Mouse (Mus musculus): ENCODE measurements around the gene Gm15130.

Gm15130 gene

GRCm38 (mm10) chr2:111152836-111153235, at the start of gene Gm15130:
Gene Gm15130, minus strand, starts transcription at chr2:111152936.
- no peak for DNase-seq

DNA sequence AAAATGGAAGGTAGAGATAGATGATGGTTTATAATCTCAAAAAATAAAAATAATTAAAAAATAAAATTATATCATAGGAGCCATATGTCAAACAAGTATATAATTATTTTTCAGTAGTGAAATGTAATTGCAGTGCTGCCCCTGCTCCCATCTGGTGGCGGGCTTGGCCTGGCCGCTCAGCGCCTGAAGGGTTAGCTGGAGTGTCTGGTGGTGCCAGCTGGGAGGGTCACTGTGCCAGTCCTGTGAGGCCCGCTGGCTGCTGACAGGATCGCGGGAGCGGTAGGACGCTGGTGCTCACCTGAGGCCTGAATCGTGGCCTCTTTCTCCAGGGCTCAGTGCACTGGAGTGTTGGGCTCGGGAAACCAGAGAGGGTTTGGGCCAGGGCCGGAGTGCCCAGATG, 29.3 kb upstream of the Gm15130 start:
- DNase-seq, result no peak

GRCm38 (mm10) chr2:111135739-111136138, 17.0 kb downstream of the Gm15130 start:
- no peak for DNase-seq

- DNase-seq, result no peak
Observed at GRCm38 (mm10) chr2:111105882-111106281, 46.9 kb downstream of the Gm15130 start, which contains the start of gene Gm13941. Gene Gm13941, minus strand, starts transcription at chr2:111105982.
